Mouse (Mus musculus) cerebellum, adult 11 months (tissue): ENCODE measurements around the gene Esm1.

Experiments
- DNase-seq: peaks from one replicate; pipeline ENCODE4 v3.0.0; 2022

The Esm1 gene

GRCm38 (mm10) chr13:113209624-113210023 is at the start of gene Esm1:
Esm1 (plus strand) TSS chr13:113209659.
- DNase-seq, result no peak

DNA sequence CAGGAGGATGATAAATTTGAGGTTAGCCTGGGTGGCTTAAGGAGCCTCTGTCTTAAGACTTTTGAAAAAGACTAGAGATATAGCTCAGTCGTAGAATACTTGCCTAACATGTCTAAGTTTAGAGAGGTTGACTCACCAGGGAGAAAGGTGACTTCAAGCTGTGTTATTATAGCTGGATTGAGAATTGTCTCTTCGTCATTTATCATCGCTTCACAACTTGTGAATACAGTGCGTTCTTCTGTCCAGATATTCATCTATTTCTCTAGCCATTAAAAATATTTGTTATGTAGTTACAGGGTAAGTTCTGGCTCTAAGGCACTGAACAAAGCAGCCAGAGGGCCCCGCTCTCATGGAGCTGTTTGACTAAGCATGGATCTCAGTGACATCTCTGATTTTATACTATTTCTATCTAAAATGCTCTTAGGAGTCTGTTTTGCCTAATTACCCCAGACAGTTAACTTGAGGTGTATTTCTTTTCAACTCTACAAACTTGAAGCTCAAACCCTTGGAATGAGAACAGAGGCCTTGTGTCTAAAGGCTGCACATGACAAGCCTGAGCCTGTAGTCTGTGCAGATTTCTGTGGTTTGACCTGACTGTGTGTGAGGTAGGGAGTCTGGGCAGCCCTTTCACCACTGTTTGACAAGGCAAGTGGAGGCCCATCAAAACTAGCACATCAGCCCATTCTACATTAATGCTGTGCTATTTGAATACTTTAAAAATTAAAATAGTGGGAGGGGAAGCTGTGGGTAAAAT is 45.0 kb upstream of the Esm1 start:
- DNase-seq, result no peak

GRCm38 (mm10) chr13:113168018-113168534 is 41.4 kb upstream of the Esm1 start:
- no peak for DNase-seq

DNA sequence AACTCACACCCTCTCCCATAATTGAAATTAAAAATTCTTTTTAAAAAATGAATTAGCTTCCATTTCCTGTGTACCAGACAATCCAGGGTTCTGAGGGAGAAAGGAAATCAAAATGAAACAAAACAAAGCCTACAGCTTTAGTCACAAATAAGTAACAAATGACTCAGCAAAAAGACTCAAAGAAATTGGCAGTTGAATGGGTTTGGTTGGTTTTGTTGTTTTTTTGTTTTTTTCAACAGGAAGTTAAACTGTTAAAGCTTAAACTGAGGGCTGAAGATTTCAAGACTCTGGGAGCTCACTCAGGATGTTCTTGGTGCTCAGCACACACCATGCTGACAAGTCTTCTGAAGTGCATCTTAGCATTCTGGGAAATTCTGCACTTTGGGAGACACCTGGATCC is 39.2 kb upstream of the Esm1 start:
- no peak for DNase-seq

DNA sequence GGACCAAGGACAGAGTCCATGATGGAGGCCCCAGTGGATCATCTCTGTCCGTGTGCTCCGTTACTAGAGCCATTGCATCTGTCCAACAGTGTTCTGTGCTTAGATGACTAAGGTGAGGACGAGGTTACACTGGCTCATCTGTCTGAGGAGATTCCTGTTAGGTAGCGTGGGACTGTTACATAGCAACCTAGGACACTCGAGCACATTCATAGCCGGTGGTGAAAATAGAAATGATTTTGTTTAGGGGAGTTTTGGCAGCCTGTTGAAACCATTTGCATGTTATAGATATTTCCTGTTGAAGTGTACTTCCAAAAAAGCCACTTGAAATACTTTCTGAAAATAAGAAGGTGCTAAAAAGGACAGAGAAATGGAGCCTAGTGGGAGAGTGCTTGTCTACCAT is 35.3 kb upstream of the Esm1 start:
- DNase-seq, result no peak

DNA sequence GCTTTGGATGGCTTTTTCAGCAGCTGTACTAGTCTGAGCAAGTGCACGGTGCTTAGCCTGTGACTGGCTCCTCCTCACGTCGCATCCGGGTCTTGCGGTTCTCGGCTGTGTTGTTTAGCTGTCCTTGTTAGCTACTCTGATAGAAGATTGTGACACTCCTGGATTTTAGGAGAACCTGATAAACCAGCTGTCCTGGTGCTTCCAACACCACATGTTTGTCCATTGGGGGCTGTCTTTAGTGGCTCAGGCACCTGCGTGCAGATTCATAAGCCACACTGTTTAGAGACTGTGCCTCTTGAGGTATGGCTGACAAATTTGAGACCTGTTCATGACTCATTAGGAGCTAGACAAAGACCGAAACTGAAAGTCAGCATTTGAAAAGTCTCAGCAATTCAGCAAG is 26.1 kb upstream of the Esm1 start:
- no peak for DNase-seq

DNA sequence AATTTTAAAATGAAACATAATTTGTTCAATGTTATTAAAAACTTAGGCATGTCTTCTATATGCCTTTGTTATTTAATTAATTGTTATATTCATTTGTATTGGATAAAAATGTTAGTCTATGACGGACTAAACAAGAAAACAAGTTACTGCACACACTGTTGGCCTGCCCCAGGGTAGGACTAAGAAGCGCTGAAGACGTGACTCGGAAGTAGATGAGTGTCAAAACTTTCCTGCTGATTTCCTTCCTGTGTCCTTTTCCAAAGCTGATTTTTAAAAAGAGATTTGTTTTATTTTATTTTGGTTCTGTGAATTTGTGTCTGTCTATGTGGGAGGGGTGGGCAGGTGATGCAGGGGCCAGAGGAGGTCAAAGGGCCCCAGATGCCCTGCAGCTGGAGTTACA is 25.7 kb upstream of the Esm1 start:
- DNase-seq, result no peak

DNA sequence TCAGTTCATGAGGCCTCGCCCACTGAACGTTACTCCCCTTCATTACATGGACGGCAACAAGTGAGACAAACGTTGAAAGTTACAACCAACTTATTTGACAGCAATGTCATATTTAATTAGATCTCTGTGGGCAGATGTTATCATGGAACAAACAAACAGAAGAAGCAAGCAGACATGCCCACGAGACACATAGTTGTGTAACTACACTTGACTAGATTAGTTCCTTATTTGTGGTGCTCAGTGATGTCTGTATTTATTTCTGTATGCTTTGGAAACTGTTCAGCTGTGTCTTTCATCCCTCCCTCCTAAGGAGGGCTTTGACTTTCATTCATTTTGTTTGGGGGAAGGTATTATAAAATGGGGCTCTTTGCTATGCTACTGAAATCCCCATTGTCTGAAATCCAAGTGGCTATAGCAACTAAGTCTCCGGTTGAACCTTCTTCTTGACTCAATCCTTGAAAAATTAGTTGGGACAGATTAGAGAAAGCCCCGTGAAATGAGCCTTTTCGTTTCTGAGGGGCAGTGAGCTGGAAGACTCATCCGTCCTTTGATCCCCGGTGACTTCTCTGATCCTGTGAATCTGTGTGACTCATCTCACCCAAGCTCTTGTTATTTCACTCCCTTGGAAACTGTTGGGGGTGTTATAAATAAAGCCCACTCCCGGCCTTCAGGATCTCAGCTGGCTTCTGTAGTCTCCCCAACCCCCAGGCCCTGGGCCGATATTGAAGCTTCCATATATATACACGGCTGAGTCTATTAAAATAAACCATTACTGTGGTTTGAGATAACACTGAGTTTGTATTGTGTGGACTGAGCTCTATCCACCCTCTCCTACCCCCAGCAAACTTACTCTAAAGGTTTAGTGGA is 12.4 kb upstream of the Esm1 start:
- no peak for DNase-seq

GRCm38 (mm10) chr13:113197872-113198502 is 11.5 kb upstream of the Esm1 start:
- DNase-seq, result no peak

DNA sequence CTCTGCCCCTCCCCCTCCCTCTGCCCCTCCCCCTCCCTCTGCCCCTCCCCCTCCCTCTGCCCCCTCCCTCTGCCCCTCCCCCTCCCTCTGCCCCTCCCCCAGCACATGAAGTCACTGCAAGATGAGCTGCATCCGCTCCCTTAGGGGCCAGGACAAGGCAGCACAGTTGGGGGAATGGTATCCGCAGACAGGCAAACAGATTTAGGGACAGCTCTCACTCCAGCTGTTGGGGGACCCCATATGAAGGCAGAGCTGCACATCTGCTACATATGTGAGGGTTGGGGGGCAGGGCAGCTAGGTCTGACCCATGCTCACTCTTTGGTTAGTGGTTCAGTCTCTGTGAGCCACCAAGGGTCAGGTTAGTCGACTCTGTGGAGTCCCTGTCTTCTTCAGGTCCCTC is 10.1 kb upstream of the Esm1 start:
- DNase-seq, result no peak

DNA sequence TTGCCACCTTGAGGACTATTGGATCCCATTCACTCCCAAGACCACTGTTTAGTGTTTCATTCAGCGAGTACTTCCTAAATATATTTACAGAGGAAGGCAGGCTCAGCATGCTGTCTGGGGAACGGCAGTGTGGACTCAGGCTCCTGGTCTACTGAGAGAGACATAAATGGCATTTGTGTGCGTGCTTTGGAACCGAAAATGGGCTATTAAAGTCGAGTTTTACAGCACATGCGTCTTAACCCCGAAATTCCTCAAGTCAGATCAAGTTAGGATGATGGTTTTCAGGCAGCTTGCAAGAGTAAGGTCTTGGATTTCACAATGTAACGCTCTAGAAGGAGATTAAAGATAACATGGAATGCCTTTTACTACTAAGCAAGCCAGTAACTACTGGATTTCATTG is 8.7 kb upstream of the Esm1 start:
- no peak for DNase-seq

DNA sequence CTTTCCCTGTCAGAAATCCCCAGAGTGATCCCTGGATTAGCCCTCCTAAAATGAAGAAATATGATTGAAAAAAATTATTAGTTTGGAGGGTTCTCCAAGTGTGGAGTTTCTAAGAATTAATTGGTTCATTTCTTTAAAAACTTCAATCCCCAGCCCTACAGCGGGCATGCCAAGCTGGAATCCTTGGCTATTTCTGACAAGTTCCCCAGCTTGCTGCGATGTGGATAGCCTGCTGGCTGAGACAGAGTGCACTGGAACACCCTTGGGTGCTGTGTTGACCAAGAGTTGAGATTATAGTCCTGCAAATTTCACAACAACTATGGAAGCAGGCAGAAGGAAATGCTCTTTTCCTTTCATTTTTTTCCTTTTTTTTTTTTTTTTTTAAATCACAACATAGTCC is 7.8 kb upstream of the Esm1 start:
- no peak for DNase-seq

DNA sequence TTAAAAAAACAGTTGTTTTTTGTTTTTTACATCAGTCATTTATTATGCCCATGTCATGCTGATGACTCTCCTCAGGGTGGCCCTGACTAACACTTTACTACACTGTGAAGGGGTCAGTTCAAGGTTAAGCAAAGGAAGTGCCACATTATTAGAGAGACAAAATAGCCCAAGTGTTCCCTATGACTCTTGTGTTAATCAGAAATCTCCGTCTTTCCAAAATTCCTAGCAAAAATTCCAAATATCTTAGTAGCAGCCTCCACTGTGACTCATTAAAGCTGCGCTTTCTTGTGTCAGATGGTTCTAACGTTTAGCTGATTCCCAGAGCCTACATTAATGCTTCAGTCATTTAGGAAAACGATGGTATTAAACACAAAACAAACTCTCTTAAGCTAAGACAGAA is 7.3 kb upstream of the Esm1 start:
- no peak for DNase-seq

- no peak for DNase-seq
Observed at GRCm38 (mm10) chr13:113203146-113203545, 6.3 kb upstream of the Esm1 start.

DNA sequence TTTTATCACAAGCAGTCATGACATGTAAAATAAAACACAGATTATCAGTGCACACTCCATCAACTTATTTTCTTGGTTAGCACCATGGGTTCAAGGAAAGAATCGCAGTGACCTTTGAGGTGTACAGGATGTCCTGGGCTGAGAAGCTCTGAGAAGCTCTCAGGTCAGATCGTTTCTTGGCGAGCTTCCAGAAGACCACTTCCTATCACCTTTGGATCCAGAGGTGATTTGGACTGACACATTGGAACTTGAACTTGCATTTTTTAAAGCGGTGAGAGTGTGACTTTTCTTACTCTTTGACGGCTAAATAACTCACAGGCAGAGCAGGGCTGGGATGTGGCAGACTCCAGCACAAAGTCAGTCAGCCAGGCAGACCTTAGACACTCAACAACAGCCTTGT is 4.1 kb upstream of the Esm1 start:
- DNase-seq, result no peak

GRCm38 (mm10) chr13:113211345-113211744 is 1.9 kb downstream of the Esm1 start:
- no peak for DNase-seq

GRCm38 (mm10) chr13:113212401-113212800 is 2.9 kb downstream of the Esm1 start:
- no peak for DNase-seq

- DNase-seq, result no peak
Observed at GRCm38 (mm10) chr13:113213865-113214264, 4.4 kb downstream of the Esm1 start.

GRCm38 (mm10) chr13:113221851-113222250 is 12.4 kb downstream of the Esm1 start:
- DNase-seq, result no peak

GRCm38 (mm10) chr13:113224105-113224504 is 14.6 kb downstream of the Esm1 start:
- DNase-seq, result no peak

GRCm38 (mm10) chr13:113225811-113226210 is 16.4 kb downstream of the Esm1 start, which contains the start of gene Gzmk:
Gzmk (minus strand) TSS chr13:113225908.
- no peak for DNase-seq

DNA sequence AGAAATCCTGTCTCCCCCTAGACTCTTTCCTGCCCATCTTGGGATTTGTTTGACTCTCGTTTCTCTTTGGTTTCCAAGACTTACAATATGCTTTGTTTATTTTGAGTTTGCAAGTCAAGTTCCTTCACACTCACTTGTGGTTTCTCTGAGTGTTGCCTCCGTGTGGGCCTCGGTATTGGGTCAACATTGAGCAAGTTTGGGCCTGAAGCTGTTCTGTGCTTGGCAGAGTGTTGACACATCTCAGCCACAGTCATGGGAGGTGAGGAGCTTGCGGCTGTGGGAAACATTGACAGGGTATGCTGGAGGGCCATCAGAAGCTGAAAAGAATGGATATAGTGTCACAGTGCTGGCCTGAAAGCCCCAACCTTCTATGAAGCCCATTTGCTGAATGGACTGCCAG is 17.6 kb downstream of the Esm1 start:
- no peak for DNase-seq

- no peak for DNase-seq
Observed at GRCm38 (mm10) chr13:113227666-113228463, 18.4 kb downstream of the Esm1 start.
